Mouse (Mus musculus): ENCODE data around the gene Enpep. TPM values are rescaled to one million over a fixed set of nuclear protein-coding genes. Genes with fewer than 3 reads are reported as not detected.

The Enpep gene
- polyA plus RNA-seq, 1 experiment from 2014 or later = 14.1 TPM

- Histone ChIP-seq H3K36me3 (no peaks in the 10 kb centered on the region), H3K4me1 (replicated peaks) (no peaks in the 10 kb centered on the region), H3K4me2 (no peak overlapping the region), H3K9me3 (replicated peaks) (no peaks in the 10 kb centered on the region), H3K9ac (no peak overlapping the region), H3K4me3 (no peak overlapping the region), H3K27me3 (no peaks in the 10 kb centered on the region), H3K27ac (no peak overlapping the region)
- no peak for ATAC-seq (replicated peaks; ENCODE audit: insufficient number of reproducible peaks, insufficient read depth, low FRiP score, low read depth)
- WGBS = 67% methylated on average over 1 of the region's 1 CpGs
These were observed 94.5 kb downstream of the Enpep start for GRCm38 (mm10) chr3:129238010-129238409.

- peaks cover 12% of the 10 kb centered on the region for H3K4me1 ChIP-seq (replicated peaks)
- H3K27ac ChIP-seq = no peak overlapping the region
- H3K27me3 ChIP-seq = peaks cover 52% of the 10 kb centered on the region
- H3K36me3 ChIP-seq = no peaks in the 10 kb centered on the region
- ATAC-seq (replicated peaks; ENCODE audit: insufficient number of reproducible peaks, insufficient read depth, low FRiP score, low read depth) = no peak
- H3K9ac ChIP-seq = no peak overlapping the region
- 8% methylated on average over 5 of the region's 5 CpGs for WGBS
- no peak overlapping the region for H3K4me3 ChIP-seq
- H3K4me2 ChIP-seq = no peak overlapping the region; the same call in 1 of the 2 replicates
- no peaks in the 10 kb centered on the region for H3K9me3 ChIP-seq (replicated peaks)
These were observed 105.2 kb downstream of the Enpep start for GRCm38 (mm10) chr3:129227331-129227730.

- no peak overlapping the region for H3K27ac ChIP-seq
These were observed 105.8 kb downstream of the Enpep start for GRCm38 (mm10) chr3:129226681-129227080.

GRCm38 (mm10) chr3:129225577-129226289 lies 106.8 kb downstream of the Enpep start:
- Histone ChIP-seq H3K27me3 (peaks cover 68% of the 10 kb centered on the region), H3K27ac (no peak overlapping the region), H3K4me3 (peak overlapping the region; percentile 37; the same call in 1 of the 2 replicates), H3K9me3 (replicated peaks) (no peaks in the 10 kb centered on the region), H3K4me1 (replicated peaks) (peaks cover 12% of the 10 kb centered on the region), H3K9ac (no peak overlapping the region), H3K4me2 (peak overlapping the region; percentile 50), H3K36me3 (no peaks in the 10 kb centered on the region)
- WGBS = 13% methylated on average over 13 of the region's 13 CpGs
- no peak for ATAC-seq (replicated peaks; ENCODE audit: insufficient number of reproducible peaks, insufficient read depth, low FRiP score, low read depth)

More at GRCm38 (mm10) chr3:129226681-129227080, 105.8 kb downstream of the Enpep start:
- WGBS = 6% methylated on average over 6 of the region's 6 CpGs
- no peak for ATAC-seq (replicated peaks; ENCODE audit: insufficient number of reproducible peaks, insufficient read depth, low FRiP score, low read depth)
- peaks cover 59% of the 10 kb centered on the region for H3K27me3 ChIP-seq
- H3K4me3 ChIP-seq = no peak overlapping the region
- H3K36me3 ChIP-seq = no peaks in the 10 kb centered on the region
- H3K4me2 ChIP-seq = peak overlapping the region; percentile 19; the same call in 1 of the 2 replicates
- peaks cover 12% of the 10 kb centered on the region for H3K4me1 ChIP-seq (replicated peaks)
- H3K9ac ChIP-seq = no peak overlapping the region
- H3K9me3 ChIP-seq (replicated peaks) = no peaks in the 10 kb centered on the region

GRCm38 (mm10) chr3:129224806-129225576 lies 107.5 kb downstream of the Enpep start:
- Histone ChIP-seq H3K36me3 (no peaks in the 10 kb centered on the region), H3K27me3 (peaks cover 71% of the 10 kb centered on the region), H3K9ac (no peak overlapping the region), H3K4me1 (replicated peaks) (peaks cover 12% of the 10 kb centered on the region), H3K9me3 (replicated peaks) (no peaks in the 10 kb centered on the region), H3K27ac (no peak overlapping the region), H3K4me3 (peak overlapping the region; percentile 37), H3K4me2 (peak overlapping the region; percentile 50)
- no peak; the same call in 1 of the 2 replicates for ATAC-seq (replicated peaks; ENCODE audit: insufficient number of reproducible peaks, insufficient read depth, low FRiP score, low read depth)
- WGBS = 1% methylated on average over 40 of the region's 40 CpGs

- ATAC-seq (replicated peaks; ENCODE audit: insufficient number of reproducible peaks, insufficient read depth, low FRiP score, low read depth) = no peak
- H3K27me3 ChIP-seq = peaks cover 79% of the 10 kb centered on the region
- peak overlapping the region; percentile 37 for H3K4me3 ChIP-seq
- H3K36me3 ChIP-seq = no peaks in the 10 kb centered on the region
- H3K9ac ChIP-seq = no peak overlapping the region
- H3K9me3 ChIP-seq (replicated peaks) = no peaks in the 10 kb centered on the region
- H3K4me2 ChIP-seq = peak overlapping the region; percentile 50
- no peak overlapping the region for H3K27ac ChIP-seq
- 2% methylated on average over 26 of the region's 26 CpGs for WGBS
- peaks cover 12% of the 10 kb centered on the region for H3K4me1 ChIP-seq (replicated peaks)
These were observed 108.3 kb downstream of the Enpep start for GRCm38 (mm10) chr3:129223964-129224805.

- Histone ChIP-seq H3K9me3 (replicated peaks) (no peaks in the 10 kb centered on the region), H3K27ac (no peak overlapping the region), H3K4me3 (no peak overlapping the region), H3K9ac (no peak overlapping the region), H3K4me1 (replicated peaks) (peaks cover 14% of the 10 kb centered on the region), H3K4me2 (peak overlapping the region; percentile 50), H3K27me3 (peaks cover 80% of the 10 kb centered on the region), H3K36me3 (no peaks in the 10 kb centered on the region)
- WGBS = 11% methylated on average over 6 of the region's 6 CpGs
- no peak for ATAC-seq (replicated peaks; ENCODE audit: insufficient number of reproducible peaks, insufficient read depth, low FRiP score, low read depth)
These were observed 109.1 kb downstream of the Enpep start for GRCm38 (mm10) chr3:129223401-129223800.

- peaks cover 14% of the 10 kb centered on the region for H3K4me1 ChIP-seq (replicated peaks)
- no peak overlapping the region for H3K9ac ChIP-seq
- 0 out of 2 replicates have a peak overlapping the region, but pooled peaks have one; percentile 42 for H3K4me2 ChIP-seq
- ATAC-seq (replicated peaks; ENCODE audit: insufficient number of reproducible peaks, insufficient read depth, low FRiP score, low read depth) = no peak
- no peak overlapping the region for H3K27ac ChIP-seq
- H3K9me3 ChIP-seq (replicated peaks) = no peaks in the 10 kb centered on the region
- H3K27me3 ChIP-seq = peaks cover 80% of the 10 kb centered on the region
- H3K36me3 ChIP-seq = no peaks in the 10 kb centered on the region
- WGBS = 10% methylated on average over 21 of the region's 21 CpGs
- H3K4me3 ChIP-seq = peak overlapping the region; percentile 19; the same call in 1 of the 2 replicates
These were observed 109.9 kb downstream of the Enpep start for GRCm38 (mm10) chr3:129222448-129223290.

- no peak for ATAC-seq (replicated peaks; ENCODE audit: insufficient number of reproducible peaks, insufficient read depth, low FRiP score, low read depth)
These were observed 110.9 kb downstream of the Enpep start for GRCm38 (mm10) chr3:129221380-129222260.

More at GRCm38 (mm10) chr3:129221380-129222260, 110.9 kb downstream of the Enpep start:
- 0 out of 2 replicates have a peak overlapping the region, but pooled peaks have one; percentile 13 for H3K4me3 ChIP-seq
- no peaks in the 10 kb centered on the region for H3K9me3 ChIP-seq (replicated peaks)
- WGBS = 12% methylated on average over 27 of the region's 27 CpGs
- peaks cover 12% of the 10 kb centered on the region for H3K4me1 ChIP-seq (replicated peaks)
- no peak overlapping the region for H3K9ac ChIP-seq
- H3K27me3 ChIP-seq = peaks cover 80% of the 10 kb centered on the region
- peak overlapping the region; percentile 32; the same call in 1 of the 2 replicates for H3K27ac ChIP-seq
- H3K36me3 ChIP-seq = no peaks in the 10 kb centered on the region
- H3K4me2 ChIP-seq = peak overlapping the region; percentile 42

Measured in heart, embryonic 15.5 days (tissue).